7 mouse cellular contexts compared by ENCODE assay signal in the genomic region with DNA sequence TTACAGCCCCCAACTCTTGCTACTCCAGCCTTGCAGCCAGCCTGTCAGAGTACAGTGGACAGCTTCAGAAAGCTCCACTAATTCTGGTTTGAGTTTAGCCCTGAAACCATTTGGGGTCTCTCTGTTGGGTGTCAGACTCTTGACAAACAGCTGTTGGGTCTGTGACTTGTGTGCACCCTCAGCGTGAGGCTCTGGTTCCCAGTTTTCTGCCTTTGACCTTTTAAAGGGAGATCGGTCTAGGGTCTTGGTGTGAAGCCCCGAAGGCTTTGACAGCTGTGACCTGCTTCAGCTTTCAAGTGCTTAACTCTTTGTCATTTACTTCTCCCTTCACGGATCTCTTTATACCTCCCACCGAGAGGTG. TPM values are rescaled to one million over a fixed set of nuclear protein-coding genes. Genes with fewer than 3 reads are reported as not detected.
DNase-seq lines count a peak whose midpoint lies in the region; ATAC-seq and TF ChIP-seq lines count a peak whose summit lies in the region.

No protein-coding gene starts in this region.

- H3K4me1 ChIP-seq in testis, adult 2 months (ENCODE audit: control insufficient read depth, insufficient read depth, low read length): peaks cover 7% of the 10 kb centered on the region
- H3K4me1 ChIP-seq in forebrain, embryonic 13.5 days: peaks cover 19% of the 10 kb centered on the region
- H3K4me1 ChIP-seq in liver, embryonic 13.5 days (replicated peaks): peaks cover 39% of the 10 kb centered on the region

- no peak for ATAC-seq in forebrain, embryonic 13.5 days
- no peak for ATAC-seq in liver, embryonic 13.5 days (ENCODE audit: low read depth)

- H3K4me2 ChIP-seq in forebrain, embryonic 13.5 days: peak overlapping the region; percentile 94
- peak overlapping the region; percentile 92 for H3K4me2 ChIP-seq in liver, embryonic 13.5 days

- H3K36me3 ChIP-seq in testis, adult 2 months (ENCODE audit: control insufficient read depth, insufficient read depth, low read length): peaks cover 2% of the 10 kb centered on the region
- H3K36me3 ChIP-seq in forebrain, embryonic 13.5 days (ENCODE audit: poor library complexity, severe bottlenecking): peaks cover 42% of the 10 kb centered on the region
- H3K36me3 ChIP-seq in liver, embryonic 13.5 days: peaks cover 44% of the 10 kb centered on the region

- H3K27ac ChIP-seq in testis, adult 2 months (ENCODE audit: control insufficient read depth, insufficient read depth, low read depth, low read length): no peak overlapping the region
- peak overlapping the region; percentile 97 for H3K27ac ChIP-seq in forebrain, embryonic 13.5 days
- peak overlapping the region; percentile 95 for H3K27ac ChIP-seq in liver, embryonic 13.5 days

- H3K27me3 ChIP-seq in testis, adult 2 months (ENCODE audit: control insufficient read depth, insufficient read depth, low read length): no peaks in the 10 kb centered on the region
- no peaks in the 10 kb centered on the region for H3K27me3 ChIP-seq in forebrain, embryonic 13.5 days
- no peaks in the 10 kb centered on the region for H3K27me3 ChIP-seq in liver, embryonic 13.5 days

- no peak for TF ChIP-seq CTCF in testis, adult 2 months (IDR thresholded peaks at IDR 0.05; ENCODE audit: control insufficient read depth, insufficient read depth, insufficient replicate concordance, low read depth, low read length)

- H3K9ac ChIP-seq in forebrain, embryonic 13.5 days: peak overlapping the region; percentile 99
- peak overlapping the region; percentile 97 for H3K9ac ChIP-seq in liver, embryonic 13.5 days

- peak overlapping the region; percentile 4 for H3K4me3 ChIP-seq in testis, adult 2 months (ENCODE audit: control insufficient read depth, low read depth, low read length)
- H3K4me3 ChIP-seq in forebrain, embryonic 13.5 days: peak overlapping the region; percentile 98
- H3K4me3 ChIP-seq in liver, embryonic 13.5 days (replicated peaks): peak overlapping the region; percentile 96

- 3% methylated on average over 5 of the region's 5 CpGs for WGBS in forebrain, embryonic 13.5 days
- WGBS in liver, embryonic 13.5 days (ENCODE audit: insufficient replicate concordance): 24% methylated on average over 5 of the region's 5 CpGs

- H3K9me3 ChIP-seq in forebrain, embryonic 13.5 days (replicated peaks): no peaks in the 10 kb centered on the region
- H3K9me3 ChIP-seq in liver, embryonic 13.5 days (replicated peaks): no peaks in the 10 kb centered on the region

- no peak for TF ChIP-seq POLR2A in testis, adult 2 months (IDR thresholded peaks at IDR 0.05; ENCODE audit: control insufficient read depth, low read depth, low read length)

- DNase-seq in testis, postnatal 14 days (ENCODE audit: low spot score): no peak
- DNase-seq in liver, embryonic 13.5 days: no peak
- no peak for DNase-seq in urinary bladder, postnatal 36 days (ENCODE audit: low spot score in 2 of 2)
- DNase-seq in left cerebral cortex, adult 18-20 months (ENCODE audit: low spot score in 2 of 2): no peak
- no peak for DNase-seq in layer of hippocampus, adult 9-11 months

RNA-seq across cellular contexts. Expression of gene Smarcc2, which starts 1.2 kb away (rescaled TPM):
- 138 and 141 TPM in 2 replicates for polyA plus RNA-seq in testis, adult 2 months (2012; rRNA removed)
- 166 and 168 TPM in 2 replicates for polyA plus RNA-seq in forebrain, embryonic 13.5 days (2015; fragmentation: Nextera tagmentation; extraction: Ambion mirVana)
- 18.5 and 30.1 TPM in 2 replicates for polyA plus RNA-seq in liver, embryonic 13.5 days (2015; fragmentation: Nextera tagmentation; extraction: Ambion mirVana)
- 100 to 1,000 TPM; 265 to 267 TPM for total RNA-seq in left cerebral cortex, adult 18-20 months (2021)

RNA-seq across cellular contexts. Expression of gene Myl6, which starts 33.7 kb away (rescaled TPM):
- 191 and 248 TPM in 2 replicates for polyA plus RNA-seq in testis, adult 2 months (2012; rRNA removed)
- polyA plus RNA-seq in forebrain, embryonic 13.5 days (2015; fragmentation: Nextera tagmentation; extraction: Ambion mirVana): 740 and 741 TPM in 2 replicates
- 498 and 524 TPM in 2 replicates for polyA plus RNA-seq in liver, embryonic 13.5 days (2015; fragmentation: Nextera tagmentation; extraction: Ambion mirVana)
- total RNA-seq in left cerebral cortex, adult 18-20 months (2021): 100 to 1,000 TPM; 576 to 616 TPM

RNA-seq across cellular contexts. Expression of gene Myl6b, which starts 38.2 kb away (rescaled TPM):
- 20.3 and 23.2 TPM in 2 replicates for polyA plus RNA-seq in testis, adult 2 months (2012; rRNA removed)
- 4.1 TPM in 2 replicates for polyA plus RNA-seq in forebrain, embryonic 13.5 days (2015; fragmentation: Nextera tagmentation; extraction: Ambion mirVana)
- polyA plus RNA-seq in liver, embryonic 13.5 days (2015; fragmentation: Nextera tagmentation; extraction: Ambion mirVana): 1.2 and 1.3 TPM in 2 replicates
- total RNA-seq in left cerebral cortex, adult 18-20 months (2021): 10 to 100 TPM; 31.5 to 34.9 TPM

RNA-seq across cellular contexts. Expression of gene Rnf41, which starts 48.8 kb away (rescaled TPM):
- 82.6 and 84.1 TPM in 2 replicates for polyA plus RNA-seq in testis, adult 2 months (2012; rRNA removed)
- 76.4 and 83.9 TPM in 2 replicates for polyA plus RNA-seq in forebrain, embryonic 13.5 days (2015; fragmentation: Nextera tagmentation; extraction: Ambion mirVana)
- polyA plus RNA-seq in liver, embryonic 13.5 days (2015; fragmentation: Nextera tagmentation; extraction: Ambion mirVana): 9.0 and 10.7 TPM in 2 replicates
- 10 to 100 TPM; 78.9 to 81.5 TPM for total RNA-seq in left cerebral cortex, adult 18-20 months (2021)

RNA-seq across cellular contexts. Expression of gene Nabp2, which starts 49.0 kb away (rescaled TPM):
- 22.5 and 27.7 TPM in 2 replicates for polyA plus RNA-seq in testis, adult 2 months (2012; rRNA removed)
- 153 and 156 TPM in 2 replicates for polyA plus RNA-seq in forebrain, embryonic 13.5 days (2015; fragmentation: Nextera tagmentation; extraction: Ambion mirVana)
- 57.3 and 64.4 TPM in 2 replicates for polyA plus RNA-seq in liver, embryonic 13.5 days (2015; fragmentation: Nextera tagmentation; extraction: Ambion mirVana)
- 10 to 100 TPM; 81.2 to 85.5 TPM for total RNA-seq in left cerebral cortex, adult 18-20 months (2021)

Comparison
In these comparisons a context has a peak if more than half of its experiments do, and no peak if none do; other contexts are left out.
1. H3K4me3 ChIP-seq: peak in every context shown above with its lines; median percentile 98 in forebrain, embryonic 13.5 days; 96 in liver, embryonic 13.5 days; 4 in testis, adult 2 months.